Mouse (Mus musculus) neural tube, embryonic 13.5 days (tissue): ENCODE results near the gene BC025920. TPM values are rescaled to one million over a fixed set of nuclear protein-coding genes. Genes with fewer than 3 reads are reported as not detected.
"Not testable (repeated sequence)": the region's sequence is repeated elsewhere in the genome, so short reads cannot be mapped to it uniquely, and the experiment has no call there.

Source experiments
- ATAC-seq: fragments of 200-750 bp; cut with Nextera tagmentation; 2 replicates; pipeline ENCODE4 v1.8.0; 2017; ENCODE audit warnings: low read depth, mild to moderate bottlenecking, moderate TSS enrichment, moderate library complexity
- H3K27ac ChIP-seq: fragments of 300-500 bp; sonication (generic); replicated peaks from 2 replicates; pipeline ENCODE4 v1.5.1; 2015; ENCODE audit warnings: moderate library complexity, mild to moderate bottlenecking, inconsistent platforms
- H3K27me3 ChIP-seq: fragments of 300-500 bp; sonication (generic); 2 replicates; pipeline ENCODE4 v1.6.1; 2015; ENCODE audit warnings: mild to moderate bottlenecking, inconsistent platforms
- H3K36me3 ChIP-seq: fragments of 300-500 bp; sonication (generic); 2 replicates; pipeline ENCODE4 v1.6.1; 2015; ENCODE audit warnings: mild to moderate bottlenecking, inconsistent platforms
- H3K4me1 ChIP-seq: fragments of 300-500 bp; sonication (generic); replicated peaks from 2 replicates; pipeline ENCODE4 v1.6.1; 2015; ENCODE audit warnings: inconsistent platforms
- H3K4me2 ChIP-seq: fragments of 300-500 bp; sonication (generic); 2 replicates; pipeline ENCODE4 v1.6.1; 2015; ENCODE audit warnings: inconsistent platforms, mild to moderate bottlenecking, moderate library complexity
- H3K4me3 ChIP-seq: fragments of 300-500 bp; sonication (generic); 2 replicates; pipeline ENCODE4 v1.5.1; 2015; ENCODE audit warnings: mild to moderate bottlenecking, inconsistent platforms
- H3K9ac ChIP-seq: fragments of 300-500 bp; sonication (generic); 2 replicates; pipeline ENCODE4 v1.6.1; 2015; ENCODE audit warnings: moderate library complexity, mild to moderate bottlenecking, inconsistent platforms
- H3K9me3 ChIP-seq: fragments of 300-500 bp; sonication (generic); 2 replicates; pipeline ENCODE4 v1.6.1; 2016; ENCODE audit warnings: inconsistent platforms
- WGBS: fragments of 180-500 bp; shearing (Covaris S2); methylation state at CpG from one replicate; pipeline ENCODE4 v1.1.7; 2015; 5-methylcytosine and 5-hydroxymethylcytosine counted together
- polyA plus RNA-seq: library from polyadenylated mRNA; unstranded; fragments of >200 nt; fragmentation: Nextera tagmentation; extraction: Ambion mirVana; gene quantifications from 2 replicates; pipeline ENCODE4 v1.2.1, GENCODE M21; 2015

The BC025920 gene
- polyA plus RNA-seq, 1 experiment from 2014 or later, result 2.5 TPM

DNA sequence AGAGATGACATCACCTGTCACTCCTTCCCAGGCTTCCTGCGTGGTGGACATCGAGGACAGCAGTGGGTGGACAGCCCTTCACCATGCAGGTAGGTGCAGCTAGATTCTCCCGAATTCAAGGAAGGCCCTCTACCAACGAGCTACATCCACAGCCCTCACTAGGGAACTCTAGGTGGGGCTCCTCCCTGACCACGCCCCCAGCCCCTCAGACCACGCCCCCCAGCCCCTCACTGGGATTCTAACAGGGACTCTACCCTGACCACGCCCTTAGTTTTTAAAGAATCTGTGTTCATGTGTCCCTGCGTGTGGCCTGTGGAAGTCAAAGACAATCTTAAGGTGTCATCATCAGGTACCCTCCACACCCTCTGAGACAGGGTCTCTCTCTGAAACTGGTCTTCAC, 30.3 kb downstream of the BC025920 start:
- Histone ChIP-seq H3K4me1 (peaks cover 19% of the 10 kb centered on the region), H3K4me2 (no peak overlapping the region), H3K9ac (no peak overlapping the region), H3K27me3 (peaks cover 9% of the 10 kb centered on the region; the same call in 1 of the 2 replicates), H3K27ac (no peak overlapping the region), H3K9me3 (no peaks in the 10 kb centered on the region), H3K4me3 (no peak overlapping the region), H3K36me3 (no peaks in the 10 kb centered on the region)
- 16% methylated on average over 8 of the region's 8 CpGs for WGBS
- ATAC-seq, result no peak

- no peaks in the 10 kb centered on the region for H3K36me3 ChIP-seq
- no peak overlapping the region for H3K27ac ChIP-seq
- H3K9ac ChIP-seq, result 0 out of 2 replicates have a peak overlapping the region, but pooled peaks have one; percentile 12
- 71% methylated on average over 6 of the region's 6 CpGs for WGBS
- no peak overlapping the region for H3K4me2 ChIP-seq
- no peaks in the 10 kb centered on the region; the same call in 1 of the 2 replicates for H3K27me3 ChIP-seq
- H3K9me3 ChIP-seq, result no peaks in the 10 kb centered on the region
- H3K4me1 ChIP-seq, result peaks cover 34% of the 10 kb centered on the region
- ATAC-seq, result no peak
- no peak overlapping the region for H3K4me3 ChIP-seq
These were observed 32.0 kb downstream of the BC025920 start for GRCm38 (mm10) chr10:81638101-81638500.

GRCm38 (mm10) chr10:81640825-81641224, 34.8 kb downstream of the BC025920 start:
- H3K27me3 ChIP-seq, H3K4me3 ChIP-seq, H3K9me3 ChIP-seq, H3K9ac ChIP-seq, ATAC-seq, H3K27ac ChIP-seq, H3K36me3 ChIP-seq, H3K4me2 ChIP-seq: not testable (repeated sequence)
- WGBS, result 41% methylated on average over 4 of the region's 4 CpGs
- peaks cover 33% of the 10 kb centered on the region for H3K4me1 ChIP-seq

GRCm38 (mm10) chr10:81641566-81641965, 35.5 kb downstream of the BC025920 start:
- Histone ChIP-seq H3K36me3 (no peaks in the 10 kb centered on the region), H3K4me1 (peaks cover 33% of the 10 kb centered on the region), H3K27me3 (no peaks in the 10 kb centered on the region; the same call in 1 of the 2 replicates), H3K27ac (no peak overlapping the region), H3K4me2 (peak overlapping the region; percentile 92), H3K9ac (peak overlapping the region; percentile 96), H3K9me3 (no peaks in the 10 kb centered on the region), H3K4me3 (no peak overlapping the region)
- ATAC-seq, result no peak
- WGBS, result 87% methylated on average over 2 of the region's 2 CpGs

DNA sequence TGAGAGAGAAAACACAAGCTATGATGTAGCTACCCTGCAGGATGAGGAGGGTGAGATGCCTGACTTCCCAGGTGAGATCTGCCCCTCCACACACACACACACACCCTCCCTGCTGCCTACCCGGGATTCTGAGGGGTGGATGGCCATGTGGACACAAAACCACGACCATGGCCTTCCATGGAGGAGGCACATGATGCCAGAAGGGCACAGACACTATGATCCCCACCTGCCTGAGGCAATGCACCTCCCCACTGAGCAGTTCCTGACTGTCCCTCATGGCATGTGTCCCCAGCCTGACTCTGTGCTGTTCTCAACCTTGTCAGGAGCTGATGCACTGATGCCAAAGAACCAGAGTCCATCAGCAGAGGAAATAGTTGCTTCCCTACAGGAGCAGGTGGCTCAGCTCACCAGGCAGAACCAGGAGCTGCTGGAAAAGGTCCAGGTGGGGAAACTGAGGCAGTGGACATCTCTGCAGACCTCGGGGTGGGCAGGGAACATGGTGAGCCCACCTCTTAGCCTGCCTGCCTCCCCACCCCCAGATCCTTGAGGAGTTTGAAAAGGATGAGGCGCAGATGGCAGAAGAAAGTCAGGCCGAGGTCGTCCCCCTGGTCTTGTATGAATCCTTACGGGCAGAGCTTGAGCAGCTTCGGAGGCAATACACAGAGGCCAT, 36.0 kb downstream of the BC025920 start:
- H3K9ac ChIP-seq, result peak overlapping the region; percentile 96
- WGBS, result 82% methylated on average over 8 of the region's 8 CpGs
- peak overlapping the region; percentile 95 for H3K27ac ChIP-seq
- H3K4me2 ChIP-seq, result peak overlapping the region; percentile 92
- H3K4me3 ChIP-seq, result peak overlapping the region; percentile 68
- no peak for ATAC-seq
- no peaks in the 10 kb centered on the region for H3K9me3 ChIP-seq
- H3K27me3 ChIP-seq, result no peaks in the 10 kb centered on the region; the same call in 1 of the 2 replicates
- peaks cover 33% of the 10 kb centered on the region for H3K4me1 ChIP-seq
- H3K36me3 ChIP-seq, result 0 out of 2 replicates have a peak, but pooled peaks cover 4% of the 10 kb centered on the region

DNA sequence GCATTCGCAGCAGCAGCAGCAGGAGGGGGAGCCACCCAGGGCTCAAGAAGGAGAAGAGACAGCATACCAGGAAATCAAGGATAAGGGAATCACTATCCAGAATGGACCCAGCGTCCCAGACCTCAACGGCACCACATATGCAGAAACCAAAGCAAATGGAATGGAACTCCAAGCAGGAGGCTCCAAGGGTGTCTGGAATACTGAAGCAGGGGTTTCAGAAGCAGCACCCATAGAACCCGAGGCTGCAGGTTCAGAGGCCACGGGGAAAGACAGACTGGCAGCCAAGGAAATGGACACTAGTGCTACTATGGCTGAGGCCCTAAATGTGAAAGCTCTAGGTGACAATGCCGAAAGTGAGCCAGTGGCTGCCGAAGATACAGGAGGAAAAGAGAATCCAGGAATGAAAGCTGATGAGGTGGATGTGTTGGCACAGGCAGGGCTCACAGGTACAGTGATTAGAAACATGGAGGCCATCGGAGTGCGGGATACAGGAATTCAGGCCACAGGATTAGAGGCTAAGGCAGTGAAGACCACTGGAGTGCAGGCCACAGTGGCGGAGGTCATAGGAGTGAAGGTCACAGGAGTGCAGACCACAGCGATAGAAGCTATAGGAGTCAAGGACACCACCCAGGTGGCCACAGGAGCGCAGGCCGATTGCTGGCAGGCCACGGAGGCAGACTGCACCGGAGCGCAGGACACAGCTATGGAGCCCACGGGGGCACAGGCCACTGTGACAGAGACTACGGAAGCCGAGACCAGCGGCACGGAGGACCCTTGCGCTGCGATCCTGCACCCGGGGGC, 36.8 kb downstream of the BC025920 start:
- H3K4me3 ChIP-seq, result peak overlapping the region; percentile 68
- H3K4me1 ChIP-seq, result peaks cover 33% of the 10 kb centered on the region
- H3K27me3 ChIP-seq, result no peaks in the 10 kb centered on the region; the same call in 1 of the 2 replicates
- peak overlapping the region; percentile 95 for H3K27ac ChIP-seq
- WGBS, result 23% methylated on average over 24 of the region's 24 CpGs
- peak overlapping the region; percentile 92 for H3K4me2 ChIP-seq
- 0 out of 2 replicates have a peak, but pooled peaks cover 7% of the 10 kb centered on the region for H3K36me3 ChIP-seq
- H3K9ac ChIP-seq, result peak overlapping the region; percentile 96
- H3K9me3 ChIP-seq, result no peaks in the 10 kb centered on the region
- ATAC-seq, result peak; percentile 70

GRCm38 (mm10) chr10:81643449-81644055, 37.5 kb downstream of the BC025920 start:
- H3K4me2 ChIP-seq, result peak overlapping the region; percentile 92
- ATAC-seq, result peak; percentile 88
- H3K36me3 ChIP-seq, result 0 out of 2 replicates have a peak, but pooled peaks cover 7% of the 10 kb centered on the region
- peak overlapping the region; percentile 95 for H3K27ac ChIP-seq
- H3K9me3 ChIP-seq, result no peaks in the 10 kb centered on the region
- WGBS, result under 1% methylated on average over 54 of the region's 75 CpGs
- H3K9ac ChIP-seq, result peak overlapping the region; percentile 96
- H3K4me1 ChIP-seq, result peaks cover 33% of the 10 kb centered on the region
- peak overlapping the region; percentile 68 for H3K4me3 ChIP-seq
- H3K27me3 ChIP-seq, result no peaks in the 10 kb centered on the region

DNA sequence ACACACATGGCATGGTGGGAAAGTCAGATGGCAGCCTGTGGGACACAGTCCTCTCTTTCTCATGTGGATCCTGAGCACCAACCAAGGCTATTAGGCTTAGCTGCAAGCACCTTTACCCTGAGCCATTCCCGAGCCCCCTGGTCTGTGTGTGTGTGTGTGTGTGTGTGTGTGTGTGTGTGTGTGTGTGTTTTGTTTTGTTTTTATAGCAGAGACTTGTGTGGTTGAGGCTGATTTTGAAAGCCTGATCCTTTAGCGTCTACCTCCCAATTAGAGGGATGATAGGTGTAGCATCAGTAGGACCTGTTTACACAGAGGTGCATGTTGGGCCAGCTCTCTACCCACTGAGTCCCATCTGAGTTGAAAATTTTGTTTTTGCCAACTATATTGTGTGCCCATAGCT, 38.1 kb downstream of the BC025920 start:
- peak overlapping the region; percentile 95 for H3K27ac ChIP-seq
- ATAC-seq, result peak; percentile 11
- peak overlapping the region; percentile 96 for H3K9ac ChIP-seq
- H3K4me2 ChIP-seq, result peak overlapping the region; percentile 92
- H3K4me1 ChIP-seq, result peaks cover 33% of the 10 kb centered on the region
- no peaks in the 10 kb centered on the region for H3K27me3 ChIP-seq
- WGBS, result 44% methylated on average over 2 of the region's 2 CpGs
- 0 out of 2 replicates have a peak, but pooled peaks cover 7% of the 10 kb centered on the region for H3K36me3 ChIP-seq
- H3K9me3 ChIP-seq, result no peaks in the 10 kb centered on the region
- H3K4me3 ChIP-seq, result peak overlapping the region; percentile 68

GRCm38 (mm10) chr10:81644716-81645115, 38.6 kb downstream of the BC025920 start:
- no peak for ATAC-seq
- Histone ChIP-seq H3K4me2 (no peak overlapping the region), H3K9me3 (no peaks in the 10 kb centered on the region), H3K27ac (no peak overlapping the region), H3K36me3 (0 out of 2 replicates have a peak, but pooled peaks cover 7% of the 10 kb centered on the region), H3K27me3 (no peaks in the 10 kb centered on the region), H3K4me1 (peaks cover 33% of the 10 kb centered on the region), H3K9ac (peak overlapping the region; percentile 96; the same call in 1 of the 2 replicates), H3K4me3 (peak overlapping the region; percentile 68; the same call in 1 of the 2 replicates)
- WGBS, result 86% methylated on average over 18 of the region's 18 CpGs

- H3K4me2 ChIP-seq, result no peak overlapping the region
- no peaks in the 10 kb centered on the region for H3K9me3 ChIP-seq
- H3K36me3 ChIP-seq, result peaks cover 9% of the 10 kb centered on the region; the same call in 1 of the 2 replicates
- peaks cover 39% of the 10 kb centered on the region for H3K4me1 ChIP-seq
- WGBS, result 90% methylated on average over 4 of the region's 4 CpGs
- no peak overlapping the region for H3K9ac ChIP-seq
- H3K4me3 ChIP-seq, result no peak overlapping the region
- ATAC-seq, result no peak
- H3K27me3 ChIP-seq, result no peaks in the 10 kb centered on the region
- no peak overlapping the region for H3K27ac ChIP-seq
These were observed 39.3 kb downstream of the BC025920 start for GRCm38 (mm10) chr10:81645391-81645790.

DNA sequence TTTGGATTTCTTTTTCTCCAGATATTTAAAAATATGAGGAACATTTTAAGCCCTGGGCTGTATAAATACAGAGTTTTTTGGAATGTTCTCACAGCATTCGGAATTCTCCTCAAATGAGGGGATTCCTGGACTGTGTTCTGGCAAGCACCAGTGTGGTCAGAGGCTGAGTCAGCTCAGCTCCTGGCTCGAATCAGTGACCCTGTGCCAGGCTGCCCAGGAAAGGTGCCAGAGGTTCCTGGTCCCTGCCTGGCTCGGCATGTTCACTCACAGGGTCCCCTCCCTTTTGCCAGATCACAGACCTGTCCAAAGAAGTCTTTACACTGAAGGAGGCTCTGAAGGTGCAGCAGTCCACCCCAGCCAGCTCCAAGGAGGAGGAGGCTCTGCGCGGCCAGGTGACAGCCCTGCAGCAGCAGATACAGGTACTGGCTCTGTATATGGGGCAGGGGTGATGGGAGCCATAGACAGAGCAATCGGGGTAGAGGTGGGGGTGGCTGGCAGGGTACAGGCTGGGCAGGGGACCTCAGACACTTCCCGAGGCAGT, 40.0 kb downstream of the BC025920 start:
- Histone ChIP-seq H3K27ac (no peak overlapping the region), H3K4me1 (peaks cover 36% of the 10 kb centered on the region), H3K27me3 (no peaks in the 10 kb centered on the region), H3K4me2 (no peak overlapping the region), H3K36me3 (peaks cover 16% of the 10 kb centered on the region; the same call in 1 of the 2 replicates), H3K9me3 (peaks cover 4% of the 10 kb centered on the region; the same call in 1 of the 2 replicates), H3K4me3 (no peak overlapping the region), H3K9ac (no peak overlapping the region)
- WGBS, result 80% methylated on average over 7 of the region's 7 CpGs
- no peak for ATAC-seq
